Mouse (Mus musculus) splenic B cell, adult 2 months (primary cell): ENCODE results near the gene Nln.

Source experiments
- DNase-seq: peaks from one replicate; pipeline ENCODE4 v3.0.0-alpha.2; 2011; ENCODE audit warnings: low read depth, low spot score
- H3K27me3 ChIP-seq: 2 replicates; pipeline ENCODE4 v1.6.1; 2012; ENCODE audit warnings: mild to moderate bottlenecking, low read length, moderate library complexity, mixed read lengths; ENCODE audit not compliant: control insufficient read depth, poor library complexity, insufficient read depth, severe bottlenecking
- H3K36me3 ChIP-seq: 2 replicates; pipeline ENCODE4 v1.6.1; 2012; ENCODE audit warnings: mild to moderate bottlenecking, low read length, moderate library complexity, mixed read lengths; ENCODE audit not compliant: control insufficient read depth, poor library complexity, insufficient read depth, severe bottlenecking

Gene Nln

DNA sequence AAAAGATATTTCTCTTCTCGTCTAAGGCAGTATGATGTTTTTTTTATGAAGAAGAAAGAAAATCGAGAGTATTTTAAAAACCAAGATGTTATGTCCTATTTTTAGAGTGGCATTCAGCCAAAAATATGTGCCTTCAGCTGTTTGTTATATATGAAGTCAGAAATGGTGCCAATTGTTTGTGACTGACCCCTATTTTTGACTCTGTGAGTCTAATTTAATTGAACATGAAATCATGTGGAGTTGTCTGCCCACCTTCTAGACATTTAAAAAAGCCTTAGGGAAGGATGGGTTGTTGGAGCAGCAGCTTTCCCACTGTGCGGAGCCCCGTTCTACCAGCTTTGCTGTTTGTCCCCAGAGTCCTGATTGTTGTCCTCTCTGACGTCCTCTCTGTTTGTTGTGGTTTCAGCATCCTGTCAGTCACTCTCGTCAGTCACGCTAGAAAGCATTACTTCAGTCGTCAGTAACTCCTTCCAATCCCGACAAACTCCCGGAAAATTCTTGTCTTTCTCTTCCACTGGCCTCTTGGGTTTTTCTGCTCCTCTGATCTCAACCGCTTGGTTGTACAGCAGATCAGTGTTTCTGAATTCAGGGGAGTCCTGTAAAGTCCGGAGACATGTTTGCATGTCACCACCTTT, 3.0 kb upstream of the Nln start:
- Histone ChIP-seq H3K27me3 (peaks cover 2% of the 10 kb centered on the region; the same call in 1 of the 2 replicates), H3K36me3 (no peaks in the 10 kb centered on the region)
- peak; percentile 21 for DNase-seq

DNA sequence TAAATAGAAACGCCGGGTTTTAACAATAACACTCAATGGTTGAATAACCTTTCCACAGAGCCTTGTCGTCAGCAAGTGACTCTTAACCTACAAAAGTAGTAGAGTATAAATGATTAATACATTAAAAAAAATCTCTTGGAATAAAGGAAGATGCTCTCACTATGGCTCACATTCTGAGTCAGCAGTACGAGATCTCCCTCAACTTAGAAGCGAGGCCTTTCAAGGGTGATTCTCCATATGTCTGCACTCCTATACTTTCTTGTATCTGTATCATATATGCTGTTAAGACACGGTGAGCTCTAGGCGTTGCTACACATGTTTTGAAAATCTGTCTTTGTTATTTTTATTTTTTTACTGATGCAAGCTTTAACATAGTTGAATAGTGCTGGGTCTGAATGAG, 1.1 kb upstream of the Nln start:
- no peak for DNase-seq

DNA sequence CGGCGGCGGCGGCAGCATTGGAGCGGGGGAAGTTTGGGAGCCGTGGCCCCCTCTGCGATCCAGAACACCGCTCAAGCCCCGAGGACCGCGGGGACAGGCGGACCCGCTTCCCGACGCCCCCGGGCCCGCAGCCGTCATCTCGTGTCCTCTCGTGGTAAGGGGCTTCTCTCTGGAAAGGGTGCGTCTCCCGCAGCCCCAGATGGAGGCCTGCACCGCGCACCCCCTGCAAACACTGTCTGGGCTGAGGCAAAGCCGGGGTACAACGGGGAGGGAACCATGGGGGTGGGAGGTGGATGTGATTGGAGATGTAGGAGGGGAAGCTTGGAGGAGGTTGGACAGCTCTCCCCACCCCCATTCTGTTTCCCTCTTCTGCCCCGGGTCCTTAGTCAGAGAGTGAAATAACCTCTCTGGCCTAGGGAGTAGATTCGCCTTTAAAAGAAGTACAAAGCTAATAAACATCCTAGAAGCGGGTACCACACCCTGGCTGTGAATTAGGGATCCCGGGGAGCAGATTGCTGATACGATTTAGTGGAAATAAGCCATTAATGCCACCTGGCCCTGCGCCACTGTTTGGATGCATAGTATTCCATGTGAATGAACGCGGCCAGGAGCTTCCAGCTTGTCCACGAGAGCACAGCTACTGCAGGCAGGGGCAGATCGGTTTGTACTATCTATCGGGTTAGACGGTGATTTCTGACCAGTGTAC, 555 bp upstream of the Nln start:
- DNase-seq, result peak; percentile 37
- Histone ChIP-seq H3K27me3 (peaks cover 2% of the 10 kb centered on the region; the same call in 1 of the 2 replicates), H3K36me3 (no peaks in the 10 kb centered on the region)

More for the DNA sequence above, 1.1 kb upstream of the Nln start:
- H3K36me3 ChIP-seq, result no peaks in the 10 kb centered on the region
- peaks cover 2% of the 10 kb centered on the region; the same call in 1 of the 2 replicates for H3K27me3 ChIP-seq

DNA sequence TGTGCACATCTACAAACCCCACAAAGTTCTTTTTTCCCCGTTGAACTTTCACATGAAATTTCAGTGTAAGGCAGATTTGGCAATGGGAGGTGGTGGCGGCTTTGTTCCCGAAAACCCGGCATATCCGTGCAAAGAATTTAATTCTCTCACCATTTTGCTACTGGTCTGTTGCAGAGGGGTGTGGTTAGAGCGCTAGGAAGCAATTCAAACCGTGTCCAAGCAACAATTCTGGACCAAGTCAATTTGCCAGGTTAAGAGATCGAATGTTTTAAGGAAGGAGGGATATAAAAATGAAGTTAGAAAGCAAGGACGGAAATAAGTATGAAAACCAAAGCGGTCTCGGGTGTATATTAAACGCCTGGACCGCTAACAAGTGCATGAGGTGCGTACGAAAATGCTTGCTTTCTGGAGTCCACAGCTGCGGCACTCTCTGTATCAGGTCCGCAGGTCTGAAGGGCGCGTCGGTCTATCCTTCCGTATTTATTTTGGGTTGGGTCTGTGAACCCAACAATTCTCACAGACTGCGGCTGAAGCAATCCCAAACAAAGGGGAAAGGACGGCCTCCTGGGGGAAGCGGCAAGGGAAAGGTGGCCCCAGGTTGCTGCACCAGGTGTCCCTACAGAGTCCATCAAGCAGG, 645 bp downstream of the Nln start:
- H3K36me3 ChIP-seq, result no peaks in the 10 kb centered on the region
- no peak for DNase-seq
- peaks cover 2% of the 10 kb centered on the region; the same call in 1 of the 2 replicates for H3K27me3 ChIP-seq

DNA sequence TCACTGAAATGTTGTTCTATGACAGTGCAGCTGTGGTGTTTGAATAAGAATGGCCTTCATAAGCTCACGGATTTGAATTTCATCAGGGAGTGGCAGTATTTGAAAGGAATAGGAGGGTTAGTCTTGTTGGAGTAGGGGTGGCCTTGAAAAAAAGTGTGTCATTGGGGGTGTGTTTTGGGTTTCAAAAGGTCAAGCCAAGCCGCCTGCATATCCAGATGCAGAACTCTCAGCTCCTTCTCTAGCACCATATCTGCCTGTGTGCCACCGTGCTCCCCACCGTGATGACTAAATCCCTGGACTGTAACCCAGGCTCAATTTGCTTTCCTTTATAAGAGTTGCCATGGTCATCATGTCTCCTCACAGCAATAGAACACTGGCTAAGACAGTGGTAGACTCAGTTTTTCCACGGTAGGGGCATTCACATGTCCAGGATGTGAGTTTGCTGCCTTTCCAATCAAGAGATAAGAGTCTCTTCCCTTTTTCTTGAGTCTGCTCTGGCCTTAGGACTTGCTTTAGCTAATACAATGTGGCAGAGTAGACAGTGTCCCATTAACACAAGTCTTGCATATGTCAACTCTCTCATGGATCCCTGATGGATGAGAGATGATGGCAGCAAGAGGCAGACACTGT, 7.7 kb downstream of the Nln start:
- H3K27me3 ChIP-seq, result no peaks in the 10 kb centered on the region
- no peaks in the 10 kb centered on the region for H3K36me3 ChIP-seq
- DNase-seq, result no peak

DNA sequence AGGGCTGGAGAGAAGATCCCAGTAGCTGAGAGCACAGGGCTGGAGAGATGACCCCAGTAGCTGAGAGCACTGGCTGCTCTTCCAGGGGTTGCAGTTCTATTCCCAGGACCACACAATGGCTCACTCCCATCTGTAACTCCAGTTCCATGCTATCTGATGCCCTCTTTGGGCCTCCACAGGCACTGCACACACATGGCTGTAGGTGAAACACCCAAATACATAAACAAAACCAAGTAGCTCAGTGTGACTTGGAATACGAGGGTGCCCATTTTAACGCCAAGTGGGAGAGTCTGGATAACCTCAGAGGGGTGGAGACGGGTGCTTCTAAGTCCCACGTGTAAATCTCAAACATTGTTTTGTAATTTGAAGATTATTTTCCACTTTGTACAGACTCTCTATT, 9.0 kb downstream of the Nln start:
- Histone ChIP-seq H3K36me3 (no peaks in the 10 kb centered on the region), H3K27me3 (no peaks in the 10 kb centered on the region)
- DNase-seq, result no peak

DNA sequence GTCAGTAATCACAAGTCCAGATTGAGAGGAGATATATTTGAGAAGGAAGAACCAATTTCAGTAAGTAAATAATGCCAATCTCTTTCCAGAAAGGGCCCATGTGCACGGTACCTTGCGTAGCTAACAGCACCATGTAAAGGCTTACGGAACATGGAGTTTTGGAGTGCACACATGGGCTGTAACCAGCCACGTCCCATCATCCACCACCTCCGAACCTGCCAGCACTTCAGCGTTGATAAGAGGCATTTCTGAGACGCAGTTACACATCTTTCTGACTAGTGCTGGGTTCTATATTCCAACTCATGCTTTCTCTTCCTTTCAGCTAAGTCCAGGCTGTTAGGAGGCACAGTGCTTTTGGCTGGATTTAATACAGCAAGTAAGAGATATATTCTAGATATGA, 12.2 kb downstream of the Nln start:
- no peak for DNase-seq

DNA sequence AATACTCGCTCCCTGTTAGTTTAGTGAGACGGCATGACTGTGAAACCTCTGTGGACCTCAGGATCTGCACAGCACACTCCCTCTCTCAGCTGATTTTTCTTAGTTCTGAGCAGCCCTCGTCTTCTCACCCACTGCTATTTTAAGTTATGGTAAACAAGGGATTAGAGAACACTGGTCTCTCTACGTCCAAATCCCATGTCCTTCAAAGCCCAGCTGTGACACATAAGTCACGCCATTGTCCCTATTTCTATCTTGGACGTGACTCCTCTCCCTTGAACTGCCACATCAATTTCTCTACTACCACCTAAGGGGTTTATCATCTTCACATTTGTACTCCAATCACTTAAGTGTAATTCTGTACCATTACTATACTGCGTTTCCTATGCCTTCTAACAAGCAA, 13.5 kb downstream of the Nln start:
- no peaks in the 10 kb centered on the region; the same call in 1 of the 2 replicates for H3K36me3 ChIP-seq
- no peak for DNase-seq
- H3K27me3 ChIP-seq, result no peaks in the 10 kb centered on the region

More for the DNA sequence above, 12.2 kb downstream of the Nln start:
- Histone ChIP-seq H3K27me3 (no peaks in the 10 kb centered on the region), H3K36me3 (no peaks in the 10 kb centered on the region; the same call in 1 of the 2 replicates)

DNA sequence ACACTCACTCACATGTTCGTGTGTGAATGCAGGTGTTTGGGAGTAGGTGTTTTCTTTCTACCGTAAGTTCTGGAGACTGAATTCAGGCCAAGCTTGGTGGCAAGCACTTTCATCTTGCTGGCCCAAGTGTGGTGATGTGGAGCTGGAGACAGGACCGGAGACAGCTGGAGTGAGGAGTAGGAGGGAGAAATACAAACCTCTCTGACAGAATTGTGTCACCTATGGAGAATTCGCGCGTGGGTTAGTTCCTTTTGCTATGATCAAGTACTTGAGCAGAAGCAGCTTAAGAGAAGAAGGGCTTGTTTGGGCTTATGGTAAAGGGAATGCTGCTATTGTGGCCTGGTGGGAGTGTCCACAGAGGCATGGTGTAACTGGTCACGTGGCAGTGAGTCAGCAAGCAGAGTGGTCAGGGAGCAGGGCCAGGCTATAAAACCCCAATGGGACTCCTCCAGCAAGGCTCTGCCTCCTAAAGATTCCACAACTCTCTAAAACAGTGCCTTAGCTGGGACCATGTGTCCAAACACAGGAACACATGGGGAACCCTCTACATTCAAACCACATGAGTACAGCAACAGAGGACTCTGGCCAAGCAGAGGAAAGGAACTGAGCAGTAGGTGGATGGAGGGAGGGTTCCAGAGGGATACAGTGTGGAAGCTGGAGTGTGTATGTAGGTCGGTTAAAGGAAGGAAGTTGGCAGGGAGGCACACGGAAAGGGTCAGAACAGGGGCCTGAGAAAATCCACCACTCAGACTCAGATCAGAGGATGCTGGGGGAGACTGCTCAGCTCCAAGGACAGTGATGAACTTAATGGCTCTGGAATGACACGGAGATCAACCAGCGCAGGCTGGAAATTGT, 14.7 kb downstream of the Nln start:
- DNase-seq, result no peak
- no peaks in the 10 kb centered on the region; the same call in 1 of the 2 replicates for H3K36me3 ChIP-seq
- no peaks in the 10 kb centered on the region for H3K27me3 ChIP-seq

DNA sequence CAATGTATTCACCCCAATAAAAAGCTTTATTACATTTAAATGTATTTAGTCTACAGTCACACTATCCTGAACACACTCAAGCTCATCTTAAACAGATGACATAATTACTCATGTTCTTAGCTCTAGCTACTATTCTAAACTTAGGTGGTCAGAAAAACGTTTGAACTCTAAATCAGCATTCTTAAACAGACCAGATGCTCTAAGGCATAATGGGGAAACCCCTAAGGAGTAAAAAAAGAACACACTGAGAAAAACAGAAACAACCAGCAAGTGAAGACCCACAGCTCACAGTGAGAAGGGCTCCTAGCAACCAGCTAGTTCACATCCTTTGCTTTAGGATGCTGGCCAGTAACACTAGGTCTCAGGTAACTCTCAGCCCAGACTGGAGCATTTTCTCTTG, 17.7 kb downstream of the Nln start:
- no peaks in the 10 kb centered on the region for H3K27me3 ChIP-seq
- no peaks in the 10 kb centered on the region; the same call in 1 of the 2 replicates for H3K36me3 ChIP-seq
- peak; percentile 29 for DNase-seq

DNA sequence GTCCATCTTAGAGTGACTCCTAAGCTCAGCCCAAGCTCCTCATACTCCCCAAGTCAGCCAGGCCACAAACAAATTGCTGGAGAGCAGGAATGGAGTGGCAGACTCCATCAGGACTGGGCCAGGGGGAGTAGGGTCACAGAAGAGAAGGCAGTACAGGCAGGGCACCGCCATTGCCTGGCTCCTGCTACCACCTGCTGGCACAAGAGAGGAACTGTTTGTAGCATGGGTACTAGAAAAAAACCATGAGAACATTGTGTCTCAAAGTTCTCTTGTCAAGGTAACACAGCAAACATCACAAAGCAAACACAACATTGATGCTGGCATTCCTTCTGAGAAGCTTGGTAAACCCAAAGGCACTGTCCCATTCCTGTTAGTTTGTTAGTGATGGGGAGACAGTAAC, 20.0 kb downstream of the Nln start:
- Histone ChIP-seq H3K36me3 (no peaks in the 10 kb centered on the region; the same call in 1 of the 2 replicates), H3K27me3 (no peaks in the 10 kb centered on the region)
- DNase-seq, result peak; percentile 64

DNA sequence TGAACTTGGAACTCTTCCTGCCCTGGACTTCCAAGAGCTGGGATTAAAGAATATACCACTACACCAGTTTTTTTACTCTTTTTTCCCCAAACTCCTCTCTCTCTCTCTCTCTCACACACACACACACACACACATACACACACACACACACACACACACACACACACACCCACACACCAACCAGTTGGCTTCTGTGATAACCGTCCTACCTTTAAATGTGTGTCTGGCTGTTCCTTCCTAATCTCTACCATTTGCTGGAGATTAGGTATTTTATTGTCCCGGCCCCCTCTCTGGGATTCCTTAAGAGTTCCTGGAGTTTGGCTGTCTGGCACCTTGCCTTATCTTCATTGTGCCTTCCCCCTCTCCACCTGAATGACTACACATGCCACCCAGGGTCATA, 24.8 kb downstream of the Nln start:
- DNase-seq, result no peak
- Histone ChIP-seq H3K36me3 (no peaks in the 10 kb centered on the region), H3K27me3 (no peaks in the 10 kb centered on the region)

DNA sequence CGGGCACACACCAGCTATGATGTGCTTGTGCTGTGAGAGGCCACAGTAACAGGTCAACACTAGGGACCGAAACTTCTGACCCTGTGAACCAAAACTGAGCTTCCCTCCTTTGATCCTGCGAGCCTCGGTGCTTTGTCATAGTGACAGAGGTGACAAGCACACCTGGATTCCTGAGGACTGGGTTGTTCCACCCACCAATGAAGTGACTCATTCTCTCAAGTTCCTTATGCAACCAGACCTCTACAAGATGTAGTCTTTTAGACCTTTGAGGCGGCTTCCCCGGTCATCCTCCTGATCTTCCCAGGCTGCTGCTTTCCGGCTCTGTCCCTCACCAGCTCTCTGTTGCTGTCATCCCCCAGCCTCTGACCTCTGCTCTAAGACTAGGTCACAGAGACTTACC, 26.9 kb downstream of the Nln start:
- no peaks in the 10 kb centered on the region for H3K36me3 ChIP-seq
- H3K27me3 ChIP-seq, result no peaks in the 10 kb centered on the region
- DNase-seq, result no peak

DNA sequence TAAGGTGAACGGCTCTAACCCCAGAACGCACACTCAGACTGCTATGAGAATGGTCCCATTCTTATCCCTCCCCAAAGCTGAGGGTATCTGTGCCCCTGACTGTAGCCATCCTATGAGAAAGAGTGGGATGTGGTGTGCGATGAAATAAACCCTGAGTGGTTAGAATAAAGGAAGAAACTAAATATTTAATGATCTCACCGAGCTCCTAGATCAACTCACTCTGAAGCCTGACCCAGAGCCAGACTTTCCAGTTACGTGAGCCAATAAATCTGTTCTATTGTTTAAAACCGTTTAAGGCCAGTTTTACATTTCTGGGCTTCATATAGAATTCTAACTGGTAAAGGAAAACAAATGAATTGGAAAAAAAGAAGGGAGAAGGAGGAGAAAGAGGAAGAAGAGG, 32.4 kb downstream of the Nln start:
- H3K36me3 ChIP-seq, result no peaks in the 10 kb centered on the region
- no peaks in the 10 kb centered on the region for H3K27me3 ChIP-seq
- no peak for DNase-seq
